Mouse (Mus musculus) MEL (cell line): ENCODE data around the gene Tnni2.

Experiments
- CTCF ChIP-seq, 3 experiments: IDR thresholded peaks in 2 of 3; conservative IDR thresholded peaks in 1 of 3; 2 replicates each; pipeline ENCODE4 v1.5.1; 2011 to 2012; ENCODE audit warnings: low read length in 3 of 3, low read depth in 2 of 3, mild to moderate bottlenecking in 2 of 3, improper control_type of control experiment in 1 of 3, inconsistent platforms in 1 of 3, mixed read lengths in 1 of 3, moderate library complexity in 1 of 3; ENCODE audit not compliant: control insufficient read depth in 1 of 3, insufficient read depth in 1 of 3, poor library complexity in 1 of 3, severe bottlenecking in 1 of 3
- E2F4 ChIP-seq: IDR thresholded peaks from 2 replicates; pipeline ENCODE4 v1.6.1; 2011; ENCODE audit warnings: low read depth, low read length, improper control_type of control experiment, borderline replicate concordance
- HCFC1 ChIP-seq: IDR thresholded peaks from 2 replicates; pipeline ENCODE4 v1.6.1; 2012; ENCODE audit warnings: low read depth, mild to moderate bottlenecking, inconsistent platforms, low read length, improper control_type of control experiment, moderate library complexity
- MYC ChIP-seq: IDR thresholded peaks from 2 replicates; pipeline ENCODE4 v1.6.1; 2011; ENCODE audit warnings: low read depth, mild to moderate bottlenecking, low read length, improper control_type of control experiment, moderate library complexity
- POLR2A ChIP-seq, 2 experiments: IDR thresholded peaks; 2 replicates each; pipeline ENCODE4 v1.6.1; 2011 to 2012; ENCODE audit warnings: low read length in 2 of 2, mild to moderate bottlenecking in 2 of 2, control low read depth in 1 of 2, improper control_type of control experiment in 1 of 2, low read depth in 1 of 2, moderate library complexity in 1 of 2; ENCODE audit not compliant: control insufficient read depth in 1 of 2, insufficient read depth in 1 of 2, poor library complexity in 1 of 2
- POLR2AphosphoS5 ChIP-seq: IDR thresholded peaks from 2 replicates; pipeline ENCODE4 v1.6.1; 2012; ENCODE audit warnings: low read depth, borderline replicate concordance, mild to moderate bottlenecking, inconsistent platforms, low read length, moderate library complexity, mixed read lengths

GRCm38 (mm10) chr7:142484780-142485179 lies 43.2 kb downstream of the Tnni2 start:
- TF ChIP-seq CTCF (IDR thresholded peaks at IDR 0.05 in 2 of 3, conservative IDR thresholded peaks at IDR 0.05 in 1 of 3; ENCODE audit: control insufficient read depth in 1 of 3, insufficient read depth in 1 of 3, low read depth in 2 of 3, low read length in 3 of 3, poor library complexity in 1 of 3, severe bottlenecking in 1 of 3) (no peak), POLR2A (IDR thresholded peaks at IDR 0.05; ENCODE audit: control insufficient read depth in 1 of 2, insufficient read depth in 1 of 2, low read depth in 1 of 2, low read length in 2 of 2, poor library complexity in 1 of 2) (no peak), POLR2AphosphoS5 (no peak), MYC (no peak), HCFC1 (no peak), E2F4 (no peak)
